13 mouse cellular contexts compared by ENCODE assay signal in the genomic region with DNA sequence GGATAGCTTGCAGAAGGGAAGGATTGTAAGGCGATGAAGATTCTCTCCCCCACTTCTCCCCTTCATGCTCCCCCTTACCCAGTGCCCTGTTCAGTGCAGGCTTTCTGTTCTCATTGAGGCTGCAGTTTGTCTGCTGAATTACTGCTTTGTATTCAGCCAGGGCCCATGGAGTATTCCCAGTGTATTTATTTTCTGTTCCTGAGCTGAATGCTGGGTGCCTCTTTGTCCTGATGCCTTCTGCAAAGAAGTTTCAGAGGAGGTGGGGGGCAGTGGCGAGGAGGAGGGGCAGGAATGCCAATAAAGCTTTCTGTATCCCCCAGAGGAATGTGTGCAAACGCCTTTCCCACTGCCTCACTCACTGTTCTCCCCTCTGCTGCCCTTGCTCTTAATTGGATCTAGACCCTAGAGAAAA.
A peak's percentile ranks its signal among the peaks of the same experiment; 100 is the strongest.
DNase-seq lines count a peak whose midpoint lies in the region; ATAC-seq and TF ChIP-seq lines count a peak whose summit lies in the region.
"Had no signal": no experiment of that assay in that cellular context is flagged by ENCODE, and none has a peak within 500 bp of the region (broad histone marks: within the 10 kb centered on the region; RNA-seq: fewer than 3 reads in every experiment).

No protein-coding gene starts in this region.

- TF ChIP-seq CTCF in lung, adult 2 months (IDR thresholded peaks at IDR 0.05; ENCODE audit: insufficient read depth, low read length), result no peak

- H3K4me1 ChIP-seq in hindbrain, embryonic 10.5 days (replicated peaks), result peaks cover 18% of the 10 kb centered on the region
- H3K4me1 ChIP-seq in limb, embryonic 13.5 days, result peaks cover 11% of the 10 kb centered on the region
- no peaks in the 10 kb centered on the region for H3K4me1 ChIP-seq in lung, adult 2 months (ENCODE audit: control insufficient read depth, insufficient read depth, low read length)
- H3K4me1 ChIP-seq in intestine, embryonic 16.5 days (ENCODE audit: control insufficient read depth, insufficient read depth, low read length), result no peaks in the 10 kb centered on the region
- H3K4me1 ChIP-seq: liver, embryonic 15.5 days had no signal

- TF ChIP-seq POLR2A in lung, adult 2 months (IDR thresholded peaks at IDR 0.05; ENCODE audit: borderline replicate concordance, extremely low read depth, low read depth, low read length), result no peak

- no peaks in the 10 kb centered on the region for H3K9me3 ChIP-seq in hindbrain, embryonic 10.5 days
- H3K9me3 ChIP-seq in limb, embryonic 13.5 days, result no peaks in the 10 kb centered on the region
- no peaks in the 10 kb centered on the region for H3K9me3 ChIP-seq in intestine, embryonic 16.5 days (ENCODE audit: control insufficient read depth, low read length)
- H3K9me3 ChIP-seq: embryonic facial prominence, embryonic 13.5 days; liver, embryonic 15.5 days had no signal

- intact Hi-C loops in heart, postnatal 25 days (cut with DNase I), result no loop called here

- WGBS in hindbrain, embryonic 10.5 days, result 2% methylated on average over 3 of the region's 3 CpGs
- 13% methylated on average over 3 of the region's 3 CpGs for WGBS in limb, embryonic 13.5 days
- WGBS in lung, adult 2 months, result 19% methylated on average over 3 of the region's 3 CpGs
- 19% methylated on average over 3 of the region's 3 CpGs for WGBS in intestine, embryonic 16.5 days

- no peaks in the 10 kb centered on the region for H3K36me3 ChIP-seq in hindbrain, embryonic 10.5 days
- H3K36me3 ChIP-seq in limb, embryonic 13.5 days, result no peaks in the 10 kb centered on the region
- H3K36me3 ChIP-seq in intestine, embryonic 16.5 days (ENCODE audit: control insufficient read depth, insufficient read depth, low read length), result no peaks in the 10 kb centered on the region
- H3K36me3 ChIP-seq: embryonic facial prominence, embryonic 13.5 days; liver, embryonic 15.5 days had no signal

- peak; percentile 68 for DNase-seq in Muller cell, postnatal 12 days (ENCODE audit: inconsistent ontology term)
- peak; percentile 68 for DNase-seq in embryo, embryonic 10 days (ENCODE audit: low spot score)
- DNase-seq in hindbrain, embryonic 10.5 days (ENCODE audit: low spot score), result peak; percentile 48
- DNase-seq in heart, postnatal 25 days (ENCODE audit: low spot score), result no peak
- DNase-seq in lung, adult 2 months, result no peak
- DNase-seq: adrenal gland, postnatal 14 days; heart, postnatal 10 days; thymus, adult 18-20 months had no signal

- H3K27ac ChIP-seq in hindbrain, embryonic 10.5 days, result peak overlapping the region; percentile 80
- H3K27ac ChIP-seq in limb, embryonic 13.5 days, result no peak overlapping the region
- no peak overlapping the region for H3K27ac ChIP-seq in intestine, embryonic 16.5 days (ENCODE audit: low read length)
- H3K27ac ChIP-seq: embryonic facial prominence, embryonic 13.5 days; liver, embryonic 15.5 days had no signal

- no peak overlapping the region for H3K9ac ChIP-seq in limb, embryonic 13.5 days
- no peak overlapping the region for H3K9ac ChIP-seq in intestine, embryonic 16.5 days (ENCODE audit: low read depth, low read length)
- H3K9ac ChIP-seq: embryonic facial prominence, embryonic 13.5 days; liver, embryonic 15.5 days had no signal

- no peak overlapping the region for H3K4me3 ChIP-seq in hindbrain, embryonic 10.5 days
- H3K4me3 ChIP-seq in limb, embryonic 13.5 days, result no peak overlapping the region
- no peak overlapping the region for H3K4me3 ChIP-seq in lung, adult 2 months (replicated peaks; ENCODE audit: extremely low read depth, low read depth, low read length)
- H3K4me3 ChIP-seq in intestine, embryonic 16.5 days (ENCODE audit: low read length), result no peak overlapping the region
- H3K4me3 ChIP-seq: embryonic facial prominence, embryonic 13.5 days; liver, embryonic 15.5 days had no signal

- peak overlapping the region; percentile 38; the same call in 1 of the 2 replicates for H3K4me2 ChIP-seq in limb, embryonic 13.5 days (replicated peaks)
- no peak overlapping the region for H3K4me2 ChIP-seq in intestine, embryonic 16.5 days (ENCODE audit: low read depth, low read length)
- H3K4me2 ChIP-seq: embryonic facial prominence, embryonic 13.5 days; liver, embryonic 15.5 days had no signal

- no peaks in the 10 kb centered on the region for H3K27me3 ChIP-seq in hindbrain, embryonic 10.5 days (ENCODE audit: insufficient read depth, poor library complexity, severe bottlenecking)
- H3K27me3 ChIP-seq in limb, embryonic 13.5 days, result no peaks in the 10 kb centered on the region
- H3K27me3 ChIP-seq in intestine, embryonic 16.5 days (replicated peaks; ENCODE audit: control insufficient read depth, insufficient read depth, low read length), result no peaks in the 10 kb centered on the region
- H3K27me3 ChIP-seq: embryonic facial prominence, embryonic 13.5 days; liver, embryonic 15.5 days had no signal

- peak; percentile 73 for ATAC-seq in limb, embryonic 13.5 days (ENCODE audit: low FRiP score, low read depth)
- no peak for ATAC-seq in megakaryocyte-erythroid progenitor cell, adult 5-6 weeks (replicated peaks; ENCODE audit: low FRiP score, low TSS enrichment, poor library complexity, severe bottlenecking)
- no peak for ATAC-seq in intestine, embryonic 16.5 days

Comparison
In these comparisons a context has a peak if more than half of its experiments do, and no peak if none do; other contexts are left out.
1. DNase-seq: peak in Muller cell, postnatal 12 days (single experiment), embryo, embryonic 10 days (single experiment) and hindbrain, embryonic 10.5 days (single experiment); none in heart, postnatal 25 days (single experiment) and lung, adult 2 months (single experiment).